Mouse (Mus musculus) forebrain, embryonic 15.5 days (tissue): ENCODE results near the gene Nisch. TPM values are rescaled to one million over a fixed set of nuclear protein-coding genes. Genes with fewer than 3 reads are reported as not detected.

Experiments
- ATAC-seq: fragments of 200-750 bp; cut with Nextera tagmentation; replicated peaks from 2 replicates; pipeline ENCODE4 v1.8.0; 2017; ENCODE audit warnings: mild to moderate bottlenecking, moderate TSS enrichment, moderate library complexity
- H3K27ac ChIP-seq: fragments of 300-500 bp; sonication (generic); replicated peaks from 2 replicates; pipeline ENCODE4 v1.5.1; 2015; ENCODE audit warnings: mild to moderate bottlenecking, inconsistent platforms
- H3K27me3 ChIP-seq: fragments of 300-500 bp; sonication (generic); 2 replicates; pipeline ENCODE4 v1.6.1; 2015; ENCODE audit warnings: inconsistent platforms
- H3K36me3 ChIP-seq: fragments of 300-500 bp; sonication (generic); 2 replicates; pipeline ENCODE4 v1.6.1; 2015; ENCODE audit warnings: mild to moderate bottlenecking, inconsistent platforms
- H3K4me1 ChIP-seq: fragments of 300-500 bp; sonication (generic); 2 replicates; pipeline ENCODE4 v1.6.1; 2015; ENCODE audit warnings: inconsistent platforms
- H3K4me2 ChIP-seq: fragments of 300-500 bp; sonication (generic); replicated peaks from 2 replicates; pipeline ENCODE4 v1.6.1; 2015; ENCODE audit warnings: mild to moderate bottlenecking, inconsistent platforms
- H3K4me3 ChIP-seq: fragments of 300-500 bp; sonication (generic); 2 replicates; pipeline ENCODE4 v1.5.1; 2015; ENCODE audit warnings: mild to moderate bottlenecking, inconsistent platforms
- H3K9ac ChIP-seq: fragments of 300-500 bp; sonication (generic); replicated peaks from 2 replicates; pipeline ENCODE4 v1.6.1; 2015; ENCODE audit warnings: mild to moderate bottlenecking, inconsistent platforms
- H3K9me3 ChIP-seq: fragments of 300-500 bp; sonication (generic); 2 replicates; pipeline ENCODE4 v1.6.1; 2016; ENCODE audit warnings: inconsistent platforms
- WGBS: fragments of 180-500 bp; shearing (Covaris S2); methylation state at CpG from one replicate; pipeline ENCODE4 v1.1.7; 2015; ENCODE audit warnings: mixed read lengths; 5-methylcytosine and 5-hydroxymethylcytosine counted together
- polyA plus RNA-seq: library from polyadenylated mRNA; unstranded; fragments of >200 nt; fragmentation: Nextera tagmentation; extraction: Ambion mirVana; gene quantifications from 2 replicates; pipeline ENCODE4 v1.2.1, GENCODE M21; 2015

The Nisch gene
- polyA plus RNA-seq, 1 experiment from 2014 or later, result 339 TPM

- no peak overlapping the region for H3K4me2 ChIP-seq
- WGBS, result 48% methylated on average over 9 of the region's 9 CpGs
- ATAC-seq, result no peak
- H3K9ac ChIP-seq, result no peak overlapping the region
- no peak overlapping the region for H3K4me3 ChIP-seq
- H3K27me3 ChIP-seq, result no peaks in the 10 kb centered on the region
- no peaks in the 10 kb centered on the region for H3K9me3 ChIP-seq
- peaks cover 13% of the 10 kb centered on the region; the same call in 1 of the 2 replicates for H3K4me1 ChIP-seq
- H3K36me3 ChIP-seq, result peaks cover 17% of the 10 kb centered on the region
- no peak overlapping the region for H3K27ac ChIP-seq
Observed at GRCm38 (mm10) chr14:31166827-31167226, 49.9 kb downstream of the Nisch start.

GRCm38 (mm10) chr14:31165991-31166630 is 50.6 kb downstream of the Nisch start:
- Histone ChIP-seq H3K36me3 (peaks cover 9% of the 10 kb centered on the region), H3K9ac (no peak overlapping the region), H3K27me3 (no peaks in the 10 kb centered on the region), H3K4me2 (no peak overlapping the region), H3K4me3 (no peak overlapping the region), H3K27ac (no peak overlapping the region), H3K9me3 (no peaks in the 10 kb centered on the region), H3K4me1 (peaks cover 13% of the 10 kb centered on the region; the same call in 1 of the 2 replicates)
- ATAC-seq, result no peak
- 63% methylated on average over 10 of the region's 10 CpGs for WGBS

GRCm38 (mm10) chr14:31165458-31165857 is 51.3 kb downstream of the Nisch start:
- Histone ChIP-seq H3K4me2 (no peak overlapping the region), H3K36me3 (peaks cover 3% of the 10 kb centered on the region), H3K27ac (no peak overlapping the region), H3K27me3 (no peaks in the 10 kb centered on the region), H3K4me3 (no peak overlapping the region), H3K9me3 (no peaks in the 10 kb centered on the region), H3K4me1 (peaks cover 13% of the 10 kb centered on the region; the same call in 1 of the 2 replicates), H3K9ac (no peak overlapping the region)
- ATAC-seq, result no peak
- WGBS, result 67% methylated on average over 7 of the region's 7 CpGs

- H3K9ac ChIP-seq, result no peak overlapping the region
- H3K36me3 ChIP-seq, result no peaks in the 10 kb centered on the region
- WGBS, result 56% methylated on average over 2 of the region's 2 CpGs
Observed at GRCm38 (mm10) chr14:31165010-31165409, 51.7 kb downstream of the Nisch start.

GRCm38 (mm10) chr14:31164067-31164466 is 52.7 kb downstream of the Nisch start:
- no peak overlapping the region for H3K9ac ChIP-seq
- peaks cover 13% of the 10 kb centered on the region; the same call in 1 of the 2 replicates for H3K4me1 ChIP-seq
- WGBS, result 76% methylated on average over 8 of the region's 8 CpGs
- ATAC-seq, result no peak
- H3K4me2 ChIP-seq, result no peak overlapping the region
- no peaks in the 10 kb centered on the region for H3K9me3 ChIP-seq
- H3K27ac ChIP-seq, result no peak overlapping the region
- H3K4me3 ChIP-seq, result no peak overlapping the region
- H3K27me3 ChIP-seq, result no peaks in the 10 kb centered on the region
- H3K36me3 ChIP-seq, result no peaks in the 10 kb centered on the region

More at GRCm38 (mm10) chr14:31165010-31165409, 51.7 kb downstream of the Nisch start:
- no peaks in the 10 kb centered on the region for H3K27me3 ChIP-seq
- H3K27ac ChIP-seq, result no peak overlapping the region
- H3K9me3 ChIP-seq, result no peaks in the 10 kb centered on the region
- H3K4me3 ChIP-seq, result no peak overlapping the region
- no peak for ATAC-seq
- H3K4me2 ChIP-seq, result no peak overlapping the region
- peaks cover 13% of the 10 kb centered on the region; the same call in 1 of the 2 replicates for H3K4me1 ChIP-seq

GRCm38 (mm10) chr14:31161638-31162037 is 55.1 kb downstream of the Nisch start:
- H3K9me3 ChIP-seq, result no peaks in the 10 kb centered on the region
- no peaks in the 10 kb centered on the region for H3K27me3 ChIP-seq
- WGBS, result 69% methylated on average over 10 of the region's 10 CpGs
- H3K9ac ChIP-seq, result no peak overlapping the region
- H3K4me1 ChIP-seq, result peaks cover 7% of the 10 kb centered on the region; the same call in 1 of the 2 replicates
- no peak overlapping the region for H3K4me2 ChIP-seq
- no peak overlapping the region for H3K27ac ChIP-seq
- no peak for ATAC-seq
- no peaks in the 10 kb centered on the region for H3K36me3 ChIP-seq
- H3K4me3 ChIP-seq, result no peak overlapping the region

GRCm38 (mm10) chr14:31161191-31161590 is 55.6 kb downstream of the Nisch start:
- H3K4me3 ChIP-seq, result no peak overlapping the region
- no peaks in the 10 kb centered on the region for H3K36me3 ChIP-seq
- 0 out of 2 replicates have a peak, but pooled peaks cover 3% of the 10 kb centered on the region for H3K4me1 ChIP-seq
- WGBS, result 91% methylated on average over 7 of the region's 7 CpGs
- H3K9me3 ChIP-seq, result no peaks in the 10 kb centered on the region
- no peak overlapping the region for H3K9ac ChIP-seq
- no peaks in the 10 kb centered on the region for H3K27me3 ChIP-seq
- no peak overlapping the region for H3K27ac ChIP-seq
- no peak overlapping the region for H3K4me2 ChIP-seq
- no peak for ATAC-seq

- no peaks in the 10 kb centered on the region for H3K36me3 ChIP-seq
- H3K27ac ChIP-seq, result no peak overlapping the region
- no peak for ATAC-seq
- H3K4me2 ChIP-seq, result no peak overlapping the region
- no peak overlapping the region for H3K9ac ChIP-seq
- no peak overlapping the region for H3K4me3 ChIP-seq
- no peaks in the 10 kb centered on the region for H3K27me3 ChIP-seq
- 0 out of 2 replicates have a peak, but pooled peaks cover under 1% of the 10 kb centered on the region for H3K4me1 ChIP-seq
- WGBS, result 83% methylated on average over 27 of the region's 27 CpGs
- no peaks in the 10 kb centered on the region for H3K9me3 ChIP-seq
Observed at GRCm38 (mm10) chr14:31160196-31161150, 56.3 kb downstream of the Nisch start.

GRCm38 (mm10) chr14:31145694-31146093 is 71.1 kb downstream of the Nisch start:
- 93% methylated on average over 11 of the region's 11 CpGs for WGBS
- Histone ChIP-seq H3K27me3 (no peaks in the 10 kb centered on the region), H3K9me3 (no peaks in the 10 kb centered on the region), H3K36me3 (no peaks in the 10 kb centered on the region), H3K4me2 (no peak overlapping the region), H3K4me3 (no peak overlapping the region), H3K27ac (no peak overlapping the region), H3K4me1 (no peaks in the 10 kb centered on the region), H3K9ac (no peak overlapping the region)
- no peak for ATAC-seq

- H3K9ac ChIP-seq, result no peak overlapping the region
- no peaks in the 10 kb centered on the region for H3K9me3 ChIP-seq
- no peak overlapping the region for H3K4me2 ChIP-seq
- H3K27me3 ChIP-seq, result no peaks in the 10 kb centered on the region
- ATAC-seq, result no peak
- 95% methylated on average over 14 of the region's 14 CpGs for WGBS
- H3K4me1 ChIP-seq, result peaks cover 3% of the 10 kb centered on the region; the same call in 1 of the 2 replicates
- peaks cover 18% of the 10 kb centered on the region for H3K36me3 ChIP-seq
- H3K4me3 ChIP-seq, result no peak overlapping the region
- no peak overlapping the region for H3K27ac ChIP-seq
Observed at GRCm38 (mm10) chr14:31141011-31141410, 75.7 kb downstream of the Nisch start.

GRCm38 (mm10) chr14:31140141-31140540 is 76.6 kb downstream of the Nisch start:
- ATAC-seq, result no peak

GRCm38 (mm10) chr14:31139666-31140065 is 77.1 kb downstream of the Nisch start:
- no peak overlapping the region for H3K9ac ChIP-seq
- H3K27me3 ChIP-seq, result no peaks in the 10 kb centered on the region
- no peak for ATAC-seq
- H3K4me2 ChIP-seq, result no peak overlapping the region
- peaks cover 9% of the 10 kb centered on the region for H3K4me1 ChIP-seq
- H3K36me3 ChIP-seq, result peaks cover 25% of the 10 kb centered on the region
- no peak overlapping the region for H3K4me3 ChIP-seq
- WGBS, result 90% methylated on average over 12 of the region's 12 CpGs
- no peaks in the 10 kb centered on the region for H3K9me3 ChIP-seq
- H3K27ac ChIP-seq, result no peak overlapping the region

More at GRCm38 (mm10) chr14:31140141-31140540, 76.6 kb downstream of the Nisch start:
- no peak overlapping the region for H3K4me2 ChIP-seq
- no peak overlapping the region for H3K9ac ChIP-seq
- no peaks in the 10 kb centered on the region for H3K27me3 ChIP-seq
- no peak overlapping the region for H3K27ac ChIP-seq
- peaks cover 5% of the 10 kb centered on the region; the same call in 1 of the 2 replicates for H3K4me1 ChIP-seq
- WGBS, result 92% methylated on average over 15 of the region's 15 CpGs
- H3K4me3 ChIP-seq, result no peak overlapping the region
- H3K36me3 ChIP-seq, result peaks cover 25% of the 10 kb centered on the region
- no peaks in the 10 kb centered on the region for H3K9me3 ChIP-seq
